Mouse (Mus musculus) cerebellum, adult 2 months (tissue): ENCODE results near the gene Cenpb.

Experiments
- CTCF ChIP-seq: fragments of 200-500 bp; IDR thresholded peaks from 2 replicates; pipeline ENCODE4 v1.5.1; 2011; ENCODE audit warnings: low read depth, mild to moderate bottlenecking, control low read depth, low read length, moderate library complexity, borderline replicate concordance; ENCODE audit not compliant: insufficient read depth
- POLR2A ChIP-seq: fragments of 200-500 bp; IDR thresholded peaks from 2 replicates; pipeline ENCODE4 v1.6.1; 2011; ENCODE audit warnings: low read length, control low read depth, borderline replicate concordance; ENCODE audit not compliant: insufficient read depth

- TF ChIP-seq CTCF, result no peak
- TF ChIP-seq POLR2A, result no peak
Observed at GRCm38 (mm10) chr2:131196606-131197316, 16.9 kb upstream of the Cenpb start.
